9 mouse cellular contexts compared by ENCODE assay signal in the genomic region with DNA sequence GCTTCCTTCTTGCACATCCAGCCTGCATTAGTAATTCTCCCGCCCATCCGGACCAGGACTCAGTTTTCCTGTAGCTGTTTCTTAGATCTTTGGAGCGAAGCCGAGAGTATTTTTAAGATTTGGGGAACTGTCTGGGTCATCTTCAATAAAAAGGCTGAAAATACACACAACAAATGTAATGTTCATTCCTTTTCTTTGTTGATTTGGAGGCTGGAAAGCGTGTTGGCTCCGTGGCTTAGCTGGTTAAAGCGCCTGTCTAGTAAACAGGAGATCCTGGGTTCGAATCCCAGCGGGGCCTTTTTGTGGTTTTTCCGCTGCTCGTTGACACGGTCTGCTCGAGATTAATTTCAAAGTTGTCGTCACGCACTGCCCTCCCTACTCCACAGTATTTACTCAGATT. TPM values are rescaled to one million over a fixed set of nuclear protein-coding genes. Genes with fewer than 3 reads are reported as not detected.
DNase-seq lines count a peak whose midpoint lies in the region; ATAC-seq and TF ChIP-seq lines count a peak whose summit lies in the region.
"Had no signal": no experiment of that assay in that cellular context is flagged by ENCODE, and none has a peak within 500 bp of the region (broad histone marks: within the 10 kb centered on the region; RNA-seq: fewer than 3 reads in every experiment).

No protein-coding gene starts in this region.

- peak; percentile 90 for DNase-seq in ZHBTc4 (ENCODE audit: low read depth, low spot score)
- peak; percentile 59 to 76 for DNase-seq in cerebellum, postnatal 4 days (ENCODE audit: low spot score in 2 of 2)
- DNase-seq in gastrocnemius, adult 18-20 months (ENCODE audit: low spot score), result peak; percentile 85
- peak; percentile 94 for DNase-seq in hindbrain, postnatal 0 days (ENCODE audit: low spot score)
- peak; percentile 92 to 93 for DNase-seq in left cerebral cortex, adult 2 months (ENCODE audit: extremely low spot score in 1 of 2, low spot score in 2 of 2)
- peak; percentile 69 to 83 for DNase-seq in lung, postnatal 4 days
- peak; percentile 96 to 99 for DNase-seq in right cerebral cortex, adult 2 months (ENCODE audit: low spot score in 2 of 2)
- peak; percentile 83 for DNase-seq in urinary bladder, postnatal 14 days (ENCODE audit: low spot score)

- H3K27me3 ChIP-seq in hindbrain, postnatal 0 days (ENCODE audit: insufficient read depth, low read length), result no peaks in the 10 kb centered on the region

- no peak for TF ChIP-seq CTCF in hindbrain, postnatal 0 days (IDR thresholded peaks at IDR 0.05; ENCODE audit: low read depth)
- no peak for TF ChIP-seq CTCF in left cerebral cortex, adult 2 months (IDR thresholded peaks at IDR 0.05)

- no peaks in the 10 kb centered on the region for H3K9me3 ChIP-seq in hindbrain, postnatal 0 days (ENCODE audit: low read length)

- under 1% methylated on average over 15 of the region's 15 CpGs for WGBS in hindbrain, postnatal 0 days

- intact Hi-C loops in left cerebral cortex, adult 2 months (cut with DNase I), result loop anchor here (5.0 kb wide), 1 partner anchor 52 kb away; no protein-coding TSS in a partner anchor

- H3K4me2 ChIP-seq in hindbrain, postnatal 0 days (ENCODE audit: low read depth, low read length), result peak overlapping the region; percentile 80

- H3K27ac ChIP-seq in hindbrain, postnatal 0 days, result peak overlapping the region; percentile 20; the same call in 1 of the 2 replicates
- peak overlapping the region; percentile 9; the same call in 1 of the 2 replicates for H3K27ac ChIP-seq in left cerebral cortex, adult 2 months

- H3K4me3 ChIP-seq in hindbrain, postnatal 0 days (ENCODE audit: low read length), result peak overlapping the region; percentile 56
- H3K4me3 ChIP-seq in left cerebral cortex, adult 2 months, result peak overlapping the region; percentile 52

- H3K4me1 ChIP-seq in hindbrain, postnatal 0 days (ENCODE audit: insufficient read depth, low read length), result no peaks in the 10 kb centered on the region

- ATAC-seq in hindbrain, postnatal 0 days, result no peak

- no peaks in the 10 kb centered on the region for H3K36me3 ChIP-seq in hindbrain, postnatal 0 days (ENCODE audit: insufficient read depth, low read length)

- H3K9ac ChIP-seq in hindbrain, postnatal 0 days (replicated peaks; ENCODE audit: low read length), result peak overlapping the region; percentile 42

RNA-seq across cellular contexts. Expression of a gene that starts 15.3 kb away (rescaled TPM):
- not detected for total RNA-seq in gastrocnemius, adult 18-20 months (2021)
- 0.40 and 0.89 TPM in 2 replicates for total RNA-seq in hindbrain, postnatal 0 days (2014; rRNA removed)
- 0.15 and 0.24 TPM in 2 replicates for polyA plus RNA-seq in hindbrain, postnatal 0 days (2015; fragmentation: Nextera tagmentation; extraction: Ambion mirVana)
- total RNA-seq in left cerebral cortex, adult 2 months (2021), result not detected
- total RNA-seq: neutrophil, adult 5-6 weeks had no signal

RNA-seq across cellular contexts. Expression of a gene that starts 26.7 kb away (rescaled TPM):
- 1 to 10 TPM; 3.8 to 4.2 TPM for total RNA-seq in gastrocnemius, adult 18-20 months (2021)
- 5.0 and 5.5 TPM in 2 replicates for total RNA-seq in hindbrain, postnatal 0 days (2014; rRNA removed)
- polyA plus RNA-seq in hindbrain, postnatal 0 days (2015; fragmentation: Nextera tagmentation; extraction: Ambion mirVana), result 7.2 and 7.6 TPM in 2 replicates
- total RNA-seq in left cerebral cortex, adult 2 months (2021), result 1 to 10 TPM; 8.9 to 9.8 TPM

RNA-seq across cellular contexts. Expression of a gene that starts 38.3 kb away (rescaled TPM):
- total RNA-seq in gastrocnemius, adult 18-20 months (2021), result not detected
- total RNA-seq in hindbrain, postnatal 0 days (2014; rRNA removed), result not detected in 2 replicates
- 0.11 TPM in 1 of 2 replicates, not detected in the other for polyA plus RNA-seq in hindbrain, postnatal 0 days (2015; fragmentation: Nextera tagmentation; extraction: Ambion mirVana)
- 1 to 10 TPM in 1 of 2 experiments, under 1 TPM in 1; 0.65 to 1.4 TPM for total RNA-seq in left cerebral cortex, adult 2 months (2021)
